Mouse (Mus musculus): ENCODE results near the gene Wfdc1. TPM values are rescaled to one million over a fixed set of nuclear protein-coding genes. Genes with fewer than 3 reads are reported as not detected.

Gene Wfdc1
- polyA plus RNA-seq, 1 experiment from 2014 or later: 4.6 TPM

DNA sequence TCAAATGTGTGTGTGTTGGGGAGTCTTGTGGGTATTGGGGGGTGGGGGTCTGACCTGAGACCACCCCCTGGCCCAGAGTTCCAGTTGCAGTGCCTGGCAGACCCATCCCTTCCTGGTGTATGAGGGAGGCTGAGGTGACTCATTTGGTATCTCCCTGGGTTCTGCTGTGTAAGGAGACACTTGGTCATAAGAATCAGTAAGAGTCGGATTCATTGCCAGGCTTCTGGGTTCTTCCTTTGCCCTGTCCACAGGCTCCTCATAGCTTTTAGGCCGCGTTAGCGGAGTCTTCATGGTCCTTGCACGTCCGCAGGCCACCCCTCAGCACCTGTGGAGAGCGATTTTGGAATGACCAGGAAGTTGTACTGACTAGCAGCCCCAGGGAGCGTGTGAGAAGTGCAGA, 42.3 kb downstream of the Wfdc1 start:
- Histone ChIP-seq H3K9ac (ENCODE audit: low read length) (no peak overlapping the region), H3K36me3 (ENCODE audit: control insufficient read depth, insufficient read depth, low read length) (no peaks in the 10 kb centered on the region), H3K9me3 (ENCODE audit: control insufficient read depth, low read length) (no peaks in the 10 kb centered on the region), H3K4me3 (ENCODE audit: low read depth, low read length) (no peak overlapping the region), H3K27ac (ENCODE audit: low read depth) (no peak overlapping the region), H3K4me2 (ENCODE audit: low read length) (no peak overlapping the region), H3K4me1 (replicated peaks; ENCODE audit: control insufficient read depth, insufficient read depth, low read length) (peaks cover 4% of the 10 kb centered on the region; the same call in 1 of the 2 replicates), H3K27me3 (replicated peaks; ENCODE audit: control insufficient read depth, insufficient read depth, low read length) (no peaks in the 10 kb centered on the region)
- DNase-seq (ENCODE audit: low spot score) (no peak), ATAC-seq (replicated peaks; ENCODE audit: low FRiP score, low TSS enrichment, low read depth) (no peak)
- WGBS: 85% methylated on average over 8 of the region's 8 CpGs

DNA sequence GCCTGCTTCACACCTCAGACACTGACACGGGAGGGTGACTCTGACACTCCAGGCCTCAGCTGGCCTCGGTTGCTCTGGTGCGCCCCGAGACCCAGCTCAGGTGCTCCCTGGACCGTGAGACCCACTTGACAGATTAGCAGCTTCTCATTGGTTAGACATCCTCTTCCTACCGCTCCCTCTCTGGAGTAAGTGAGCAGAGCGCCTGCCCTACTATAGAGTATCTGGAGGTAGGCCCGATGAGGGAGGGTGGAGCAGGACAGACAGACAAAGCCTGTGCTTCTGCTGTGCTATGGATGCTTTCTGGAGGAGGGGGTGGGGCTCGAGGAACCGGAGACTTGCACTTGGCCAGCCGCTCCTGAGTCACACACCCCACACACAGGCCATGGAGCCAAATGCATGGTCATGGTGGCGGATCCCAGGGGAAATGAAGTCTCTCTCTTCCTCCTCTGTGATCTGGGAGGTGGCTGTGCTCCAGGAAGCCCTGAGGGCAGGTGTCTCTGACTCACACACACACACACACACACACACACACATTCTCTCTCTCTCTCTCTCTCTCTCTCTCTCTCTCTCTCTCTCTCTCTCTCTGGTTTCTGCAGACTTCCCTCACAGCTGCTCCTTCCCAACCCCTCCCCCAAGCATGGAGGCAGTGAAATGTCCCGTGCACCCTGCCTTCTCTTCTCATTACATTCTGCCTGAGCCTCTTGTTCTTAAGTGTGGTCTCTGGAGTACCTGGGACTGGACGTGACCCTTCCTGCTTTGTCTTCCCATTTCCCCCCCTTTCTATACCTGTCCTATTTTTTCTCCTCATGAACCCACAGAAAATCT, 42.9 kb downstream of the Wfdc1 start:
- Histone ChIP-seq H3K4me1 (replicated peaks; ENCODE audit: control insufficient read depth, insufficient read depth, low read length) (peaks cover 4% of the 10 kb centered on the region; the same call in 1 of the 2 replicates), H3K27ac (ENCODE audit: low read depth) (no peak overlapping the region), H3K36me3 (ENCODE audit: control insufficient read depth, insufficient read depth, low read length) (no peaks in the 10 kb centered on the region), H3K4me3 (ENCODE audit: low read depth, low read length) (no peak overlapping the region), H3K9me3 (ENCODE audit: control insufficient read depth, low read length) (no peaks in the 10 kb centered on the region), H3K27me3 (replicated peaks; ENCODE audit: control insufficient read depth, insufficient read depth, low read length) (no peaks in the 10 kb centered on the region), H3K9ac (ENCODE audit: low read length) (no peak overlapping the region), H3K4me2 (ENCODE audit: low read length) (no peak overlapping the region)
- WGBS: 61% methylated on average over 14 of the region's 14 CpGs
- ATAC-seq (replicated peaks; ENCODE audit: low FRiP score, low TSS enrichment, low read depth) (0 out of 2 replicates have a peak, but pooled peaks have one; percentile 28), DNase-seq (ENCODE audit: low spot score) (no peak)

DNA sequence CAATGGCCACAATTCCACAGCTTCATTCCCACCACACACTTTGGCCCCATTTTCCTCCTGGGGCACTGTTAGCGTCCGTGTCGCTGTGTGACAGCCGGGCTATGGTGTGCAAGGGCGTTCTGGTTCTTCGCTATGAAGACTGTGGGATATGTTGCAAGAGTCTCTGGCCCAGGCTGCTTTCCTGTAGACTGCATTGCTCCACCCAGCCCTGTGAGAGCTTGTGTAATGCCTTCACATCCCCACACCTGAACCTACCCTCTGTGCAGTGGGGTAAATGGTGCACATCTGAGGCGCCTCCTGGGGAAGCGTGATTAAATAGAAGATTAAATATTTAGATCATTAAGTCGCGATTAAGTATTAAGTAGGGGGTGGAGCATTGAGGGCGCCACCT, 43.5 kb downstream of the Wfdc1 start:
- DNase-seq (ENCODE audit: low spot score) (no peak), ATAC-seq (replicated peaks; ENCODE audit: low FRiP score, low TSS enrichment, low read depth) (no peak)
- Histone ChIP-seq H3K27me3 (replicated peaks; ENCODE audit: control insufficient read depth, insufficient read depth, low read length) (no peaks in the 10 kb centered on the region), H3K4me3 (ENCODE audit: low read depth, low read length) (no peak overlapping the region), H3K27ac (ENCODE audit: low read depth) (no peak overlapping the region), H3K4me2 (ENCODE audit: low read length) (no peak overlapping the region), H3K36me3 (ENCODE audit: control insufficient read depth, insufficient read depth, low read length) (no peaks in the 10 kb centered on the region), H3K4me1 (replicated peaks; ENCODE audit: control insufficient read depth, insufficient read depth, low read length) (peaks cover 4% of the 10 kb centered on the region; the same call in 1 of the 2 replicates), H3K9ac (ENCODE audit: low read length) (no peak overlapping the region), H3K9me3 (ENCODE audit: control insufficient read depth, low read length) (no peaks in the 10 kb centered on the region)
- 76% methylated on average over 11 of the region's 11 CpGs for WGBS

DNA sequence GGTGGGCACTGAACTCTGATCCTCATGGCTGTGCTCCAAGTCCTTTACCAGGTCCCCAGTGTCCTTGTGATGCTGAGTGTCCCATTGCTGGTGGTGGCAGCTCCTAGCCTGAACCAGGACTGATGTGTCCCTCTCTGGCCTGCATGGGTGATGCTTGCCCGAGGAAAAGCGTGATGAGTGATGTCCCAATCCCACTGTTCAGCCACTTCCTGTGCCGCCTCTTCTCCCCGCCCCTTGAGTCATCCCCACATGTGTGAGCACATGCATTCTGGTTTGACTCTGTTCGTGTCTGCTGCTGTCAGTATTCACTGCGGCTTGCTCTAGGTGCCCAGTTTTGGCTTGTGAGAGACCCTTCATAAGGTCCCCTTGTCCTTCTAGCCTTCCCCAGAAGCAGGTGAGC, 46.1 kb downstream of the Wfdc1 start:
- H3K9me3 ChIP-seq (ENCODE audit: control insufficient read depth, low read length): no peaks in the 10 kb centered on the region
- ATAC-seq (replicated peaks; ENCODE audit: low FRiP score, low TSS enrichment, low read depth): no peak
- H3K27me3 ChIP-seq (replicated peaks; ENCODE audit: control insufficient read depth, insufficient read depth, low read length): no peaks in the 10 kb centered on the region
- H3K9ac ChIP-seq (ENCODE audit: low read length): no peak overlapping the region
- no peak overlapping the region for H3K4me3 ChIP-seq (ENCODE audit: low read depth, low read length)
- H3K36me3 ChIP-seq (ENCODE audit: control insufficient read depth, insufficient read depth, low read length): no peaks in the 10 kb centered on the region
- 55% methylated on average over 6 of the region's 6 CpGs for WGBS
- H3K4me1 ChIP-seq (replicated peaks; ENCODE audit: control insufficient read depth, insufficient read depth, low read length): peaks cover 4% of the 10 kb centered on the region; the same call in 1 of the 2 replicates
- H3K4me2 ChIP-seq (ENCODE audit: low read length): no peak overlapping the region
- DNase-seq (ENCODE audit: low spot score): no peak
- H3K27ac ChIP-seq (ENCODE audit: low read depth): no peak overlapping the region

DNA sequence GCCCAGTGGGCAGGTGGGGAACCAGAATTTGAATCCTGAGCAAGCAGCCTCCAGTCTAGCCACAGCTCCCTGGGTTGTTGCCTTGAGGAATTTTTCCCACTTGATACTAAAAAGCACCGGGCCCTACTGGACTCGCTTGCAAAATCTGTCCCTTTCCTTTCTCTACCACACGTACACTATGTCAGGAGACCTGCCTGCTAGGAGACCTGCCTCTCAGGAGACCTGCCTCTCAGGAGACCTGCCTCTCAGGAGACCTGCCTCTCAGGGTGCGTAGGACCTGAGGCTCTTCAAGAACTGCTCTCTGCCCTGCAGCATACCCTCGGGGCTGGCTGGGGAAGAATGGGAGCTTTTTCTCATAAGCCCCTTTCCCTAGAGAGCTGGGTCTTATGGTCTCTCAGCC, 47.3 kb downstream of the Wfdc1 start:
- Histone ChIP-seq H3K9ac (ENCODE audit: low read length) (no peak overlapping the region), H3K9me3 (ENCODE audit: control insufficient read depth, low read length) (no peaks in the 10 kb centered on the region), H3K4me1 (replicated peaks; ENCODE audit: control insufficient read depth, insufficient read depth, low read length) (peaks cover 4% of the 10 kb centered on the region; the same call in 1 of the 2 replicates), H3K27ac (ENCODE audit: low read depth) (no peak overlapping the region), H3K36me3 (ENCODE audit: control insufficient read depth, insufficient read depth, low read length) (no peaks in the 10 kb centered on the region), H3K4me2 (ENCODE audit: low read length) (no peak overlapping the region), H3K27me3 (replicated peaks; ENCODE audit: control insufficient read depth, insufficient read depth, low read length) (no peaks in the 10 kb centered on the region), H3K4me3 (ENCODE audit: low read depth, low read length) (no peak overlapping the region)
- 75% methylated on average over 5 of the region's 5 CpGs for WGBS
- ATAC-seq (replicated peaks; ENCODE audit: low FRiP score, low TSS enrichment, low read depth) (no peak), DNase-seq (ENCODE audit: low spot score) (no peak)

DNA sequence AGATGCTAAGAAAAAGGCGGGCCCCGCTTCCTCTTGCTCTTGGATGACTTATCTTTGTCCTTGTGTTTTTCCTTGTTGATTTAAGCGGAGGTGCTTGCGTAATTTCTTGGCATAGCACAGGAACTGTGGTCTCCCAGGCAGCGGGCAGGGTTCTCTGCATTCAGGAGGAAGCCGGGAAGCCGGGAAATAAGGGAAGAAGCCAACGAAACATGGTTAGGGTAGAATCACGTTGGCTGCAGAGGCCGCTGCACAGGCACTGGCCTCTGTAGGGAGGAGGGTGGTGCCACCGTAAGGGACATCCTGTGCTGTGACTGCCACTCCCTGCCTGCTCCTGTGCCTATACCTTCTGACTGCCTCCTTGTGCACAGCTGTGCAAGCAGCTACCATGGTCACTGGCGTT, 49.1 kb downstream of the Wfdc1 start:
- no peak overlapping the region for H3K4me3 ChIP-seq (ENCODE audit: low read depth, low read length)

DNA sequence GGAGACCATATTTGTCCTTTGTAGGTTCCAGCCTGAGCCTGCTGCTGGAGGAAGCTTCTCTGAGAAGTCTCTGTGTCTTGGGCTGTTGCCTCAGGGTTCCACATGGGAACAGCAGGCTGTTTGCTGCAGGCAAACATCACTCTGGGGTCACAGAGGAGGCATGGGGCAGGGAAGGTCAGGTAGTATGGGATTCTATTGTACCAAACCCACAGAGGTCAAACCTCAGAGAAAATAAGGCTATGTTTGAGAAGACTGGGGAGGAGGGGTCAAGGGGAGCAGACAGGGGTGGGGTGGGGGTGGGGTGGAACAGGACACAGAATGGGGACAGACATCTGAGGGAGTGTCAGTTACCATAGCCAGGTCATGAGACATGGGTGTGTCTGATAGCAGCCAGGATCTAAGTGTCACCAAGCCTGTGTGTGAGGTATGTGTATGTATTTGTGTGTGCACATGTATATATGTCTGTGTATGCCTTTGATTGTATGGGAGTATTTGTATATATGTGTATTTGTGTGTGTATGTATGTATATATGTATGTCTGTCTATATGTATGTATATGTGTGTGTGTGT, 50.6 kb downstream of the Wfdc1 start:
- H3K27me3 ChIP-seq (replicated peaks; ENCODE audit: control insufficient read depth, insufficient read depth, low read length): no peaks in the 10 kb centered on the region
- H3K4me2 ChIP-seq (ENCODE audit: low read length): no peak overlapping the region
- H3K27ac ChIP-seq (ENCODE audit: low read depth): no peak overlapping the region

More for the DNA sequence above, 49.1 kb downstream of the Wfdc1 start:
- H3K4me2 ChIP-seq (ENCODE audit: low read length): no peak overlapping the region
- no peaks in the 10 kb centered on the region for H3K27me3 ChIP-seq (replicated peaks; ENCODE audit: control insufficient read depth, insufficient read depth, low read length)
- H3K9ac ChIP-seq (ENCODE audit: low read length): no peak overlapping the region
- no peaks in the 10 kb centered on the region; the same call in 1 of the 2 replicates for H3K4me1 ChIP-seq (replicated peaks; ENCODE audit: control insufficient read depth, insufficient read depth, low read length)
- WGBS: 44% methylated on average over 12 of the region's 12 CpGs
- no peaks in the 10 kb centered on the region for H3K36me3 ChIP-seq (ENCODE audit: control insufficient read depth, insufficient read depth, low read length)
- no peak overlapping the region for H3K27ac ChIP-seq (ENCODE audit: low read depth)
- peak; percentile 56 for ATAC-seq (replicated peaks; ENCODE audit: low FRiP score, low TSS enrichment, low read depth)
- no peaks in the 10 kb centered on the region for H3K9me3 ChIP-seq (ENCODE audit: control insufficient read depth, low read length)
- no peak for DNase-seq (ENCODE audit: low spot score)

DNA sequence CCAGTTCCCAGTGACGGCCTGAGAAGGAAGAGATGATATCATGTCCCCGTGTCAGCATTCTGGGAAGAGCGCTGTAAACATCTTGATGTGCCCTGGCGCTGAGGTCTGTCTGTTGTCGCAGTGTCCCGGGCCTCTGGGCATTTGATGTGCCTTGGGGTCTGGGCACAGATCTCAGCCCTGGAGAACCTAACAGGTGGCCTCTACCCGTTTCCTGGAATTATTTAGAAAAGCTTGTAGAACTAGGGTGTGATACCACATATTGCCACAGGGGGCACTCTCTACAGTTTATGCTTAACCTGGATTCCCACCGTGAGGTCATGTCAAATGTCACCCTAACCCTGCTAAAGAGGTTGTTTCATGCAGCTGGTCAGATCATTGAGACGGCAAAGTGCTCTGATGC, 51.6 kb downstream of the Wfdc1 start:
- 61% methylated on average over 9 of the region's 9 CpGs for WGBS
- Histone ChIP-seq H3K27me3 (replicated peaks; ENCODE audit: control insufficient read depth, insufficient read depth, low read length) (no peaks in the 10 kb centered on the region), H3K9me3 (ENCODE audit: control insufficient read depth, low read length) (no peaks in the 10 kb centered on the region), H3K36me3 (ENCODE audit: control insufficient read depth, insufficient read depth, low read length) (no peaks in the 10 kb centered on the region), H3K9ac (ENCODE audit: low read length) (no peak overlapping the region), H3K4me3 (ENCODE audit: low read depth, low read length) (no peak overlapping the region), H3K4me2 (ENCODE audit: low read length) (no peak overlapping the region), H3K27ac (ENCODE audit: low read depth) (no peak overlapping the region), H3K4me1 (replicated peaks; ENCODE audit: control insufficient read depth, insufficient read depth, low read length) (no peaks in the 10 kb centered on the region; the same call in 1 of the 2 replicates)
- DNase-seq (ENCODE audit: low spot score) (no peak), ATAC-seq (replicated peaks; ENCODE audit: low FRiP score, low TSS enrichment, low read depth) (no peak)

More for the DNA sequence above, 50.6 kb downstream of the Wfdc1 start:
- no peaks in the 10 kb centered on the region; the same call in 1 of the 2 replicates for H3K4me1 ChIP-seq (replicated peaks; ENCODE audit: control insufficient read depth, insufficient read depth, low read length)
- no peak overlapping the region for H3K9ac ChIP-seq (ENCODE audit: low read length)
- H3K4me3 ChIP-seq (ENCODE audit: low read depth, low read length): no peak overlapping the region
- ATAC-seq (replicated peaks; ENCODE audit: low FRiP score, low TSS enrichment, low read depth): no peak
- H3K9me3 ChIP-seq (ENCODE audit: control insufficient read depth, low read length): no peaks in the 10 kb centered on the region
- no peak for DNase-seq (ENCODE audit: low spot score)
- H3K36me3 ChIP-seq (ENCODE audit: control insufficient read depth, insufficient read depth, low read length): no peaks in the 10 kb centered on the region

Measured in intestine, embryonic 14.5 days (tissue).